Mouse (Mus musculus) embryonic facial prominence, embryonic 12.5 days (tissue): ENCODE measurements around the gene Patl2. TPM values are rescaled to one million over a fixed set of nuclear protein-coding genes. Genes with fewer than 3 reads are reported as not detected.
"Not testable (repeated sequence)": the region's sequence is repeated elsewhere in the genome, so short reads cannot be mapped to it uniquely, and the experiment has no call there.

Experiments used
- ATAC-seq: fragments of 200-750 bp; cut with Nextera tagmentation; 2 replicates; pipeline ENCODE4 v1.8.0; 2017; ENCODE audit not compliant: insufficient number of reproducible peaks, insufficient read depth, low FRiP score, low TSS enrichment
- H3K27ac ChIP-seq: fragments of 300-500 bp; sonication (generic); 2 replicates; pipeline ENCODE4 v1.5.1; 2016; ENCODE audit warnings: mild to moderate bottlenecking
- H3K27me3 ChIP-seq: fragments of 300-500 bp; sonication (generic); 2 replicates; pipeline ENCODE4 v1.6.1; 2016; ENCODE audit warnings: mild to moderate bottlenecking, moderate library complexity
- H3K36me3 ChIP-seq: fragments of 300-500 bp; sonication (generic); 2 replicates; pipeline ENCODE4 v1.6.1; 2016; ENCODE audit warnings: mild to moderate bottlenecking
- H3K4me1 ChIP-seq: fragments of 300-500 bp; sonication (generic); 2 replicates; pipeline ENCODE4 v1.6.1; 2016
- H3K4me2 ChIP-seq: fragments of 300-500 bp; sonication (generic); replicated peaks from 2 replicates; pipeline ENCODE4 v1.6.1; 2016; ENCODE audit warnings: mild to moderate bottlenecking, moderate library complexity
- H3K4me3 ChIP-seq: fragments of 300-500 bp; sonication (generic); 2 replicates; pipeline ENCODE4 v1.5.1; 2016; ENCODE audit warnings: mild to moderate bottlenecking
- H3K9ac ChIP-seq: fragments of 300-500 bp; sonication (generic); 2 replicates; pipeline ENCODE4 v1.6.1; 2016; ENCODE audit warnings: mild to moderate bottlenecking, moderate library complexity
- H3K9me3 ChIP-seq: fragments of 300-500 bp; sonication (generic); 2 replicates; pipeline ENCODE4 v1.6.1; 2016; ENCODE audit warnings: mild to moderate bottlenecking, moderate library complexity
- WGBS: fragments of 180-500 bp; shearing (Covaris S2); methylation state at CpG from one replicate; pipeline ENCODE4 v1.1.7; 2016; 5-methylcytosine and 5-hydroxymethylcytosine counted together
- polyA plus RNA-seq: library from polyadenylated mRNA; unstranded; fragments of >200 nt; fragmentation: Nextera tagmentation; extraction: Ambion mirVana; gene quantifications from 2 replicates; pipeline ENCODE4 v1.2.1, GENCODE M21; 2016

Gene Patl2
- polyA plus RNA-seq, 1 experiment from 2014 or later = not detected

DNA sequence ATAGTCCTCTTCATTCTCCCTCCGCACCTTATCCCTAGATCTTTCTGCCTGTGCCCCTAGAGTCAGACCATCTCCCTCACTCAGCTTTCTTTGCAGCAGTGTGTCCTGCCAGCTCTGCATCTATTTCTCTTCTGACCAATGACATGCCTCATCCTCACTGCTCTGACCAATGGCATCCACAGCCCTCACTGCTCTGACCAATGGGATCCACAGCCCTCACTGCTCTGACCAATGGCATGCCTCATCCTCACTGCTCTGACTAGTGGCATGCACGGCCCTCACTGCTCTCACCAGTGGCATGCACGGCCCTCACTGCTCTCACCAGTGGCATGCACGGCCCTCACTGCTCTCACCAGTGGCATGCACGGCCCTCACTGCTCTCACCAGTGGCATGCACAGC is 88.3 kb downstream of the Patl2 start:
- not testable (repeated sequence) for H3K9ac ChIP-seq, H3K4me2 ChIP-seq, H3K27me3 ChIP-seq, H3K4me1 ChIP-seq, H3K4me3 ChIP-seq, ATAC-seq, H3K9me3 ChIP-seq, H3K27ac ChIP-seq
- WGBS = 81% methylated on average over 5 of the region's 5 CpGs
- H3K36me3 ChIP-seq = peaks cover 46% of the 10 kb centered on the region

DNA sequence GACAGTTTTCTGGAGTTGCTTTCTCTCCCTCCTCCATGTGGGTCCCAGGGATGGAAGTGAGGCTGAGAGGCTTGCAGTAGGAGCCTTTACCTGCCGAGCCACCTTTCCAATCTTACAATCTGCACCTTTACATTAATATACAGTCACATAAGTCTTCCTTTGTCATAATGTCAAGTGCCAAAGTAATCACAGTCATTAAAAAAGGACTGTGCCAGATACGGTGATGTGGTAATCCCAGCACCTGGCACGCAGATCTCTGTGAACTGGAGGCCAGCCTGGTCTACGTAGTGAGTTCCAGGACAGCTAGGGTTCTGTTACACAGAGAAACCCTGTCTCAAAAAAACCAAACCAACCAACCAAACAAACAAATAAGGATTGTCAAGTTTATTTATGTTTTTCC is 92.1 kb downstream of the Patl2 start:
- H3K36me3 ChIP-seq = peaks cover 62% of the 10 kb centered on the region
- H3K4me1 ChIP-seq = no peaks in the 10 kb centered on the region
- H3K27me3 ChIP-seq = no peaks in the 10 kb centered on the region
- no peak for ATAC-seq
- no peak overlapping the region for H3K27ac ChIP-seq
- no peak overlapping the region for H3K4me2 ChIP-seq
- H3K4me3 ChIP-seq = no peak overlapping the region
- WGBS = 90% methylated on average over 4 of the region's 4 CpGs
- no peak overlapping the region for H3K9ac ChIP-seq
- no peaks in the 10 kb centered on the region for H3K9me3 ChIP-seq

DNA sequence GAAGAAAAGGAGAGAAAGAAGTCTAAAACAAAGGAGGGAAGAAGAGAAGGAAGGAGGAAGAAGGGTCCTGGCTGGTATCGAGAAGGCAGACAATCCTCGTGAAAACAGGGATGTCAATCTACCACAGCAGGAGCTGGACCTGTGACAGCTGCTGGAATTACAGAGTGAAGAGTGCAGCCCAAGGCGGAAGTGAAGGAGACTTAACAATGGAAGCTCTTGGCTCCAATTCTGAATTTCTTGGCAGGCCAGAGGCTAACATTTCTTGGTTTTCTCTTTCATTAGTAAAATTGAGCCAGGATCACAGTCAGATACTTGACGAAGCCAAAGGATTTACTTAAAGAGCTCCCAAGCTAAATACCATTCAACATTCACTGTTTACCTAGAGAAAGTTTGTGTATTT is 99.5 kb downstream of the Patl2 start:
- no peak for ATAC-seq
- 81% methylated on average over 4 of the region's 4 CpGs for WGBS
- peaks cover 80% of the 10 kb centered on the region for H3K36me3 ChIP-seq

DNA sequence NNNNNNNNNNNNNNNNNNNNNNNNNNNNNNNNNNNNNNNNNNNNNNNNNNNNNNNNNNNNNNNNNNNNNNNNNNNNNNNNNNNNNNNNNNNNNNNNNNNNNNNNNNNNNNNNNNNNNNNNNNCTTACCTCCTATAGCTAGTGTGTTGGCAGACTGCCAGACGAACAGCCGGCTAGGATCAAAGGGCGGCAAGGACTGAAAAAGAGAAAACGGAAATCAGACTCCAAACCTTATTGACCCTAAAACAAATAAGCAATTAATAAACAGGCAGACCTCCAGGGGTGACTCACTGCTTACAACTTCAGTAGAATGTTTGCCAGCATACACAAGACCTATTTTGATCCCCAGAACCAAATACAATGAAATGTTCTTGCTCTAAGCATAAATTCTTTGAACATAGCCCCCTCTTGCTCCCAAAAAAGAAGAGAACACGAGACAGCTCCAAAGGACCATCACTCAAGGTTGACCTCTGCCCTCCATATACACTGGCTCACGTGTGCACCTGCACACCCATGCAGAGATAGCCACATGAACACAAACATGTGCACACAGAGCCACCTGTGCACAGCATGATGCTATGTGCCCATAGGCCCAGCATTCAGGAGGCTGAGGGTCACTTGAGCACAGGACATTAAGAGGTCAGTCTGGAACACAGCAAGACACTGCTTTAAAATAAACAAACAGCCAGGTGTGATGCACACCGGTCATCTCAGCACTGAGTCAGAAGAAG is 104.1 kb downstream of the Patl2 start:
- WGBS = 67% methylated on average over 7 of the region's 7 CpGs

More for the DNA sequence above, 99.5 kb downstream of the Patl2 start:
- H3K27me3 ChIP-seq = no peaks in the 10 kb centered on the region
- H3K9ac ChIP-seq = no peak overlapping the region
- no peak overlapping the region for H3K27ac ChIP-seq
- H3K4me3 ChIP-seq = no peak overlapping the region
- H3K9me3 ChIP-seq = no peaks in the 10 kb centered on the region
- no peak overlapping the region for H3K4me2 ChIP-seq
- no peaks in the 10 kb centered on the region for H3K4me1 ChIP-seq

More for the DNA sequence above, 104.1 kb downstream of the Patl2 start:
- H3K36me3 ChIP-seq = peaks cover 77% of the 10 kb centered on the region
- no peak overlapping the region for H3K4me2 ChIP-seq
- no peaks in the 10 kb centered on the region for H3K27me3 ChIP-seq
- no peak overlapping the region for H3K27ac ChIP-seq
- H3K9ac ChIP-seq = no peak overlapping the region
- no peak overlapping the region for H3K4me3 ChIP-seq
- no peak for ATAC-seq
- H3K9me3 ChIP-seq = no peaks in the 10 kb centered on the region
- no peaks in the 10 kb centered on the region for H3K4me1 ChIP-seq

Other genes with a start within 250 kb of the Patl2 start
- 72.1 and 78.6 TPM in 2 replicates for gene Ctdspl2, start 230.2 kb downstream of the Patl2 start, polyA plus RNA-seq
- 0.19 and 0.40 TPM in 2 replicates for gene Mageb3, start 230.1 kb downstream of the Patl2 start, polyA plus RNA-seq
- 13.5 and 14.3 TPM in 2 replicates for gene Eif3j1, start 157.6 kb downstream of the Patl2 start, polyA plus RNA-seq
- 11.8 and 12.1 TPM in 2 replicates for gene Spg11, start 67.8 kb downstream of the Patl2 start, polyA plus RNA-seq
- 174 and 181 TPM in 2 replicates for gene B2m, start 38.5 kb downstream of the Patl2 start, polyA plus RNA-seq
- not detected in 2 replicates for gene Trim69, start 25.5 kb downstream of the Patl2 start, polyA plus RNA-seq
- not detected in 2 replicates for gene Terb2, start 83 bp upstream of the Patl2 start, polyA plus RNA-seq
- 18.9 and 24.9 TPM in 2 replicates for gene Sord, start 48.6 kb upstream of the Patl2 start, polyA plus RNA-seq
- 0.05 and 0.08 TPM in 2 replicates for gene Duox2, start 112.3 kb upstream of the Patl2 start, polyA plus RNA-seq
- not detected in 2 replicates for gene Duoxa2, start 112.7 kb upstream of the Patl2 start, polyA plus RNA-seq
- 0.55 and 0.70 TPM in 2 replicates for gene Duoxa1, start 127.5 kb upstream of the Patl2 start, polyA plus RNA-seq
- 0.24 and 0.32 TPM in 2 replicates for gene Duox1, start 129.5 kb upstream of the Patl2 start, polyA plus RNA-seq
- 6.5 and 6.9 TPM in 2 replicates for gene Shf, start 183.0 kb upstream of the Patl2 start, polyA plus RNA-seq
- 0.12 TPM in 1 of 2 replicates, not detected in the other for gene Slc28a2, start 240.3 kb upstream of the Patl2 start, polyA plus RNA-seq